ENCODE assay signal across 12 mouse cellular contexts in genomic region chr9:78614201-78614600, GRCm38 (mm10). TPM values are rescaled to one million over a fixed set of nuclear protein-coding genes. Genes with fewer than 3 reads are reported as not detected.
DNase-seq lines count a peak whose midpoint lies in the region; ATAC-seq and TF ChIP-seq lines count a peak whose summit lies in the region.
"Had no signal": no experiment of that assay in that cellular context is flagged by ENCODE, and none has a peak within 500 bp of the region (broad histone marks: within the 10 kb centered on the region; RNA-seq: fewer than 3 reads in every experiment).

No protein-coding gene starts in this region.

- TF ChIP-seq CTCF in stomach, postnatal 0 days (IDR thresholded peaks at IDR 0.05; ENCODE audit: low read depth) = no peak

- DNase-seq in heart, postnatal 4 days = peak; percentile 20
- no peak for DNase-seq in heart, adult 8-10 months (ENCODE audit: low spot score)
- DNase-seq in stomach, postnatal 0 days (ENCODE audit: low spot score) = no peak
- DNase-seq in left cerebral cortex, postnatal 14 days (ENCODE audit: low spot score in 2 of 2) = peak; percentile 54 to 69
- peak; percentile 11 for DNase-seq in right cerebral cortex, postnatal 4 days
- DNase-seq: adrenal gland, adult 2 months; liver, postnatal 0 days had no signal

- no peak overlapping the region for H3K9ac ChIP-seq in stomach, embryonic 16.5 days (ENCODE audit: low read length)
- H3K9ac ChIP-seq in stomach, postnatal 0 days (ENCODE audit: low read length) = no peak overlapping the region
- H3K9ac ChIP-seq: liver, postnatal 0 days had no signal

- intact Hi-C loops in left cerebral cortex, postnatal 14 days (cut with DNase I) = no loop called here

- WGBS in stomach, embryonic 16.5 days = 49% methylated on average over 6 of the region's 6 CpGs
- 46% methylated on average over 6 of the region's 6 CpGs for WGBS in stomach, postnatal 0 days

- no peaks in the 10 kb centered on the region for H3K36me3 ChIP-seq in stomach, embryonic 16.5 days (ENCODE audit: control insufficient read depth, insufficient read depth, low read length)
- H3K36me3 ChIP-seq in stomach, postnatal 0 days (ENCODE audit: control insufficient read depth, insufficient read depth, low read length) = no peaks in the 10 kb centered on the region
- H3K36me3 ChIP-seq: G1E had no signal

- peaks cover 7% of the 10 kb centered on the region; the same call in 1 of the 2 replicates for H3K27me3 ChIP-seq in stomach, embryonic 16.5 days (ENCODE audit: control insufficient read depth, insufficient read depth, low read length)
- no peaks in the 10 kb centered on the region for H3K27me3 ChIP-seq in stomach, postnatal 0 days (ENCODE audit: control insufficient read depth, insufficient read depth, low read length)

- H3K27ac ChIP-seq in stomach, embryonic 16.5 days (ENCODE audit: low read length) = no peak overlapping the region
- H3K27ac ChIP-seq in stomach, postnatal 0 days (replicated peaks) = no peak overlapping the region

- H3K4me1 ChIP-seq in stomach, embryonic 16.5 days (ENCODE audit: control insufficient read depth, insufficient read depth, low read length) = peaks cover 8% of the 10 kb centered on the region; the same call in 1 of the 2 replicates
- no peaks in the 10 kb centered on the region for H3K4me1 ChIP-seq in stomach, postnatal 0 days (replicated peaks; ENCODE audit: control insufficient read depth, insufficient read depth)

- no peak for TF ChIP-seq EP300 in stomach, postnatal 0 days (optimal IDR thresholded peaks at IDR 0.05)

- ATAC-seq in stomach, embryonic 16.5 days (ENCODE audit: insufficient read depth, low FRiP score) = peak; percentile 33; the same call in 1 of the 2 replicates
- ATAC-seq in stomach, postnatal 0 days (ENCODE audit: low FRiP score, low TSS enrichment) = no peak
- ATAC-seq in megakaryocyte-erythroid progenitor cell, adult 5-6 weeks (replicated peaks; ENCODE audit: low FRiP score, low TSS enrichment, poor library complexity, severe bottlenecking) = no peak
- ATAC-seq: liver, postnatal 0 days had no signal

- H3K4me3 ChIP-seq in stomach, embryonic 16.5 days (replicated peaks; ENCODE audit: low read length) = no peak overlapping the region
- H3K4me3 ChIP-seq in stomach, postnatal 0 days (ENCODE audit: low read depth, low read length) = no peak overlapping the region

- no peaks in the 10 kb centered on the region for H3K9me3 ChIP-seq in stomach, embryonic 16.5 days (replicated peaks; ENCODE audit: control insufficient read depth, low read length)
- no peaks in the 10 kb centered on the region for H3K9me3 ChIP-seq in stomach, postnatal 0 days (ENCODE audit: control insufficient read depth, low read length)

- H3K4me2 ChIP-seq in stomach, embryonic 16.5 days (ENCODE audit: low read depth, low read length) = no peak overlapping the region
- no peak overlapping the region for H3K4me2 ChIP-seq in stomach, postnatal 0 days (replicated peaks; ENCODE audit: low read depth)

RNA-seq across cellular contexts. Expression of gene Cd109, which starts 1.1 kb away (rescaled TPM):
- 10 to 100 TPM; 12.5 to 13.7 TPM for total RNA-seq in heart, postnatal 4 days (2021)
- 1 to 10 TPM in 1 of 4 experiments, under 1 TPM in 3; 0.50 to 1.2 (median 0.70) TPM for total RNA-seq in heart, adult 8-10 months (2022)
- polyA plus RNA-seq in stomach, embryonic 16.5 days (2015; fragmentation: Nextera tagmentation; extraction: Ambion mirVana) = 13.6 and 14.1 TPM in 2 replicates
- 13.5 and 13.6 TPM in 2 replicates for polyA plus RNA-seq in stomach, postnatal 0 days (2015; fragmentation: Nextera tagmentation; extraction: Ambion mirVana)
- total RNA-seq in left cerebral cortex, postnatal 14 days (2021) = 1 to 10 TPM in 1 of 2 experiments, under 1 TPM in 1; 0.64 to 1.2 TPM
- not detected in 2 replicates for total RNA-seq in megakaryocyte-erythroid progenitor cell, adult 5-6 weeks (2014; fragmentation: Nextera tagmentation)
- not detected in 2 replicates for total RNA-seq in megakaryocyte-erythroid progenitor cell, adult 5-6 weeks (2017)
- total RNA-seq: common myeloid progenitor, adult 5-6 weeks; neutrophil, adult 5-6 weeks had no signal

RNA-seq across cellular contexts. Expression of gene Slc17a5, which starts 26.4 kb away (rescaled TPM):
- total RNA-seq in heart, postnatal 4 days (2021) = 1 to 10 TPM; 6.9 to 7.2 TPM
- 1 to 10 TPM; 4.5 to 7.4 (median 5.8) TPM for total RNA-seq in heart, adult 8-10 months (2022)
- polyA plus RNA-seq in stomach, embryonic 16.5 days (2015; fragmentation: Nextera tagmentation; extraction: Ambion mirVana) = 21.4 and 23.2 TPM in 2 replicates
- polyA plus RNA-seq in stomach, postnatal 0 days (2015; fragmentation: Nextera tagmentation; extraction: Ambion mirVana) = 9.3 and 10.0 TPM in 2 replicates
- total RNA-seq in left cerebral cortex, postnatal 14 days (2021) = 10 to 100 TPM; 17.6 to 19.2 TPM
- 4.8 and 6.4 TPM in 2 replicates for total RNA-seq in megakaryocyte-erythroid progenitor cell, adult 5-6 weeks (2014; fragmentation: Nextera tagmentation)
- total RNA-seq in megakaryocyte-erythroid progenitor cell, adult 5-6 weeks (2017) = 0.94 and 6.0 TPM in 2 replicates

Comparison
In these comparisons a context has a peak if more than half of its experiments do, and no peak if none do; other contexts are left out.
1. DNase-seq: peak in heart, postnatal 4 days (single experiment), left cerebral cortex, postnatal 14 days (2 of 2) and right cerebral cortex, postnatal 4 days (single experiment); none in heart, adult 8-10 months (single experiment) and stomach, postnatal 0 days (single experiment).
2. RNA of gene Cd109, which starts 1.1 kb away (total RNA-seq): 12.5 to 13.7 TPM in heart, postnatal 4 days; 0.64 to 1.2 TPM in left cerebral cortex, postnatal 14 days, 0.50 to 1.2 TPM in heart, adult 8-10 months and not detected in megakaryocyte-erythroid progenitor cell, adult 5-6 weeks; every median in the first group is over 4 times any median in the second.